Mouse (Mus musculus): ENCODE measurements around the gene Pip5k1b.

Gene Pip5k1b

GRCm38 (mm10) chr19:24514661-24515642 lies 40.7 kb downstream of the Pip5k1b start:
- no peak for DNase-seq

GRCm38 (mm10) chr19:24513105-24513843 lies 42.4 kb downstream of the Pip5k1b start:
- no peak for DNase-seq

- DNase-seq = no peak
These were observed 43.7 kb downstream of the Pip5k1b start for GRCm38 (mm10) chr19:24511939-24512338.

- DNase-seq = no peak
These were observed 46.3 kb downstream of the Pip5k1b start for GRCm38 (mm10) chr19:24509391-24509790.

GRCm38 (mm10) chr19:24508087-24508767 lies 47.4 kb downstream of the Pip5k1b start:
- no peak for DNase-seq

GRCm38 (mm10) chr19:24502736-24503421 lies 52.8 kb downstream of the Pip5k1b start:
- no peak for DNase-seq

- no peak for DNase-seq
These were observed 54.1 kb downstream of the Pip5k1b start for GRCm38 (mm10) chr19:24501525-24501924.

- no peak for DNase-seq
These were observed 55.2 kb downstream of the Pip5k1b start for GRCm38 (mm10) chr19:24500431-24500830.

GRCm38 (mm10) chr19:24499291-24499690 lies 56.4 kb downstream of the Pip5k1b start:
- DNase-seq = no peak

GRCm38 (mm10) chr19:24493887-24494286 lies 61.8 kb downstream of the Pip5k1b start:
- no peak for DNase-seq

GRCm38 (mm10) chr19:24491824-24492223 lies 63.8 kb downstream of the Pip5k1b start:
- DNase-seq = no peak

- no peak for DNase-seq
These were observed 65.4 kb downstream of the Pip5k1b start for GRCm38 (mm10) chr19:24490275-24490674.

GRCm38 (mm10) chr19:24486433-24487296 lies 69.0 kb downstream of the Pip5k1b start:
- DNase-seq = no peak

GRCm38 (mm10) chr19:24484612-24485194 lies 71.0 kb downstream of the Pip5k1b start:
- DNase-seq = no peak

- no peak for DNase-seq
These were observed 74.8 kb downstream of the Pip5k1b start for GRCm38 (mm10) chr19:24480916-24481315.

GRCm38 (mm10) chr19:24476929-24477882 lies 78.5 kb downstream of the Pip5k1b start, which contains the start of gene Fam122a:
Fam122a (minus strand) TSS chr19:24477356.
- DNase-seq = peak; percentile 96 to 97

GRCm38 (mm10) chr19:24476461-24476860 lies 79.2 kb downstream of the Pip5k1b start:
- peak in 1 of 2 experiments; percentile 27 for DNase-seq

- DNase-seq = peak; percentile 22 to 45
These were observed 80.4 kb downstream of the Pip5k1b start for GRCm38 (mm10) chr19:24475281-24475680.

- no peak for DNase-seq
These were observed 83.2 kb downstream of the Pip5k1b start for GRCm38 (mm10) chr19:24472512-24472911.

GRCm38 (mm10) chr19:24471538-24471937 lies 84.1 kb downstream of the Pip5k1b start:
- DNase-seq = no peak
